In genomic region chr13:88655030-88655429, GRCm38 (mm10) we compare ENCODE assay signal across 24 mouse cellular contexts.
A peak's percentile ranks its signal among the peaks of the same experiment; 100 is the strongest.
DNase-seq lines count a peak whose midpoint lies in the region; ATAC-seq and TF ChIP-seq lines count a peak whose summit lies in the region.
"Had no signal": no experiment of that assay in that cellular context is flagged by ENCODE, and none has a peak within 500 bp of the region (broad histone marks: within the 10 kb centered on the region; RNA-seq: fewer than 3 reads in every experiment).

No protein-coding gene starts in this region.

- H3K27me3 ChIP-seq in embryonic facial prominence, embryonic 11.5 days (ENCODE audit: control insufficient read depth, insufficient read depth, low read length) = no peaks in the 10 kb centered on the region
- H3K27me3 ChIP-seq in embryonic facial prominence, embryonic 10.5 days (replicated peaks; ENCODE audit: low read depth, poor library complexity, severe bottlenecking) = no peaks in the 10 kb centered on the region
- no peaks in the 10 kb centered on the region for H3K27me3 ChIP-seq in forebrain, embryonic 16.5 days (replicated peaks; ENCODE audit: control insufficient read depth, insufficient read depth, low read length)
- H3K27me3 ChIP-seq in forebrain, embryonic 11.5 days (ENCODE audit: control insufficient read depth, insufficient read depth, low read length) = no peaks in the 10 kb centered on the region
- no peaks in the 10 kb centered on the region for H3K27me3 ChIP-seq in testis, adult 2 months (ENCODE audit: control insufficient read depth, insufficient read depth, low read length)
- H3K27me3 ChIP-seq: embryonic facial prominence, embryonic 13.5 days; heart, embryonic 12.5 days; heart, embryonic 15.5 days; hindbrain, embryonic 13.5 days; intestine, embryonic 15.5 days had no signal

- H3K27ac ChIP-seq in embryonic facial prominence, embryonic 11.5 days (replicated peaks; ENCODE audit: low read depth, low read length) = no peak overlapping the region
- H3K27ac ChIP-seq in embryonic facial prominence, embryonic 10.5 days (replicated peaks) = no peak overlapping the region
- no peak overlapping the region for H3K27ac ChIP-seq in forebrain, embryonic 16.5 days (ENCODE audit: low read length)
- H3K27ac ChIP-seq in forebrain, embryonic 11.5 days (ENCODE audit: low read depth, low read length) = no peak overlapping the region
- H3K27ac ChIP-seq in testis, adult 2 months (ENCODE audit: control insufficient read depth, insufficient read depth, low read depth, low read length) = peak overlapping the region; percentile 72
- H3K27ac ChIP-seq: embryonic facial prominence, embryonic 13.5 days; heart, embryonic 15.5 days; hindbrain, embryonic 10.5 days; hindbrain, embryonic 13.5 days; intestine, embryonic 15.5 days had no signal

- DNase-seq in embryonic facial prominence, embryonic 11.5 days (ENCODE audit: low spot score) = peak; percentile 4
- no peak for DNase-seq in embryonic facial prominence, embryonic 10.5 days (ENCODE audit: low spot score)
- DNase-seq in forebrain, embryonic 11.5 days (ENCODE audit: low spot score) = no peak
- no peak for DNase-seq in testis, postnatal 10 days (ENCODE audit: low spot score)
- DNase-seq: adrenal gland, adult 8-10 months; adrenal gland, postnatal 25 days; cerebellum, adult 18-20 months; cerebellum, adult 9-10 months; cerebellum, postnatal 14 days; gastrocnemius, postnatal 25 days; heart, adult 18-20 months; heart, postnatal 10 days; heart, postnatal 36 days; kidney, adult 11 months had no signal

- TF ChIP-seq POLR2A in testis, adult 2 months (IDR thresholded peaks at IDR 0.05; ENCODE audit: control insufficient read depth, low read depth, low read length) = no peak

- H3K9ac ChIP-seq in embryonic facial prominence, embryonic 11.5 days (replicated peaks; ENCODE audit: low read length) = no peak overlapping the region
- H3K9ac ChIP-seq in forebrain, embryonic 16.5 days (replicated peaks; ENCODE audit: low read depth, low read length) = no peak overlapping the region
- H3K9ac ChIP-seq in forebrain, embryonic 11.5 days (ENCODE audit: low read length) = no peak overlapping the region
- H3K9ac ChIP-seq: embryonic facial prominence, embryonic 13.5 days; heart, embryonic 12.5 days; heart, embryonic 15.5 days; hindbrain, embryonic 13.5 days; intestine, embryonic 15.5 days had no signal

- no peaks in the 10 kb centered on the region for H3K9me3 ChIP-seq in embryonic facial prominence, embryonic 11.5 days (replicated peaks; ENCODE audit: control insufficient read depth, low read length)
- H3K9me3 ChIP-seq in embryonic facial prominence, embryonic 10.5 days = no peaks in the 10 kb centered on the region
- H3K9me3 ChIP-seq in forebrain, embryonic 16.5 days (ENCODE audit: control insufficient read depth, low read length) = no peaks in the 10 kb centered on the region
- H3K9me3 ChIP-seq in forebrain, embryonic 11.5 days (ENCODE audit: control insufficient read depth, low read length) = no peaks in the 10 kb centered on the region
- H3K9me3 ChIP-seq: embryonic facial prominence, embryonic 13.5 days; heart, embryonic 12.5 days; heart, embryonic 15.5 days; hindbrain, embryonic 10.5 days; hindbrain, embryonic 13.5 days; intestine, embryonic 15.5 days had no signal

- no peak for TF ChIP-seq CTCF in testis, adult 2 months (IDR thresholded peaks at IDR 0.05; ENCODE audit: control insufficient read depth, insufficient read depth, insufficient replicate concordance, low read depth, low read length)

- WGBS in embryonic facial prominence, embryonic 11.5 days = 73% methylated on average over 3 of the region's 3 CpGs
- WGBS in embryonic facial prominence, embryonic 10.5 days = 78% methylated on average over 3 of the region's 3 CpGs
- WGBS in forebrain, embryonic 16.5 days = 64% methylated on average over 3 of the region's 3 CpGs
- WGBS in forebrain, embryonic 11.5 days = 91% methylated on average over 3 of the region's 3 CpGs

- ATAC-seq in embryonic facial prominence, embryonic 11.5 days (replicated peaks; ENCODE audit: insufficient number of reproducible peaks, low FRiP score, low TSS enrichment, low read depth) = no peak
- ATAC-seq in forebrain, embryonic 16.5 days = peak; percentile 57; the same call in 1 of the 2 replicates
- no peak for ATAC-seq in forebrain, embryonic 11.5 days (replicated peaks; ENCODE audit: low FRiP score)
- ATAC-seq: activated CD4-positive, CD25-positive, alpha-beta regulatory T cell, adult 4 months; hindbrain, embryonic 16.5 days; intestine, embryonic 15.5 days had no signal

- H3K4me3 ChIP-seq in embryonic facial prominence, embryonic 11.5 days (ENCODE audit: low read depth, low read length) = no peak overlapping the region
- H3K4me3 ChIP-seq in embryonic facial prominence, embryonic 10.5 days = no peak overlapping the region
- no peak overlapping the region for H3K4me3 ChIP-seq in forebrain, embryonic 16.5 days (replicated peaks; ENCODE audit: low read length)
- no peak overlapping the region for H3K4me3 ChIP-seq in forebrain, embryonic 11.5 days (ENCODE audit: low read depth, low read length)
- H3K4me3 ChIP-seq in testis, adult 2 months (ENCODE audit: control insufficient read depth, low read depth, low read length) = no peak overlapping the region
- H3K4me3 ChIP-seq: embryonic facial prominence, embryonic 13.5 days; heart, embryonic 12.5 days; heart, embryonic 15.5 days; hindbrain, embryonic 10.5 days; hindbrain, embryonic 13.5 days; intestine, embryonic 15.5 days had no signal

- no peaks in the 10 kb centered on the region for H3K36me3 ChIP-seq in embryonic facial prominence, embryonic 11.5 days (replicated peaks; ENCODE audit: control insufficient read depth, insufficient read depth, low read depth, low read length)
- H3K36me3 ChIP-seq in embryonic facial prominence, embryonic 10.5 days (replicated peaks) = no peaks in the 10 kb centered on the region
- no peaks in the 10 kb centered on the region for H3K36me3 ChIP-seq in forebrain, embryonic 16.5 days (ENCODE audit: control insufficient read depth, insufficient read depth)
- H3K36me3 ChIP-seq in forebrain, embryonic 11.5 days (ENCODE audit: control insufficient read depth, insufficient read depth, low read length) = no peaks in the 10 kb centered on the region
- no peaks in the 10 kb centered on the region for H3K36me3 ChIP-seq in testis, adult 2 months (ENCODE audit: control insufficient read depth, insufficient read depth, low read length)
- H3K36me3 ChIP-seq: embryonic facial prominence, embryonic 13.5 days; heart, embryonic 12.5 days; heart, embryonic 15.5 days; hindbrain, embryonic 10.5 days; hindbrain, embryonic 13.5 days; intestine, embryonic 15.5 days had no signal

- H3K4me2 ChIP-seq in embryonic facial prominence, embryonic 11.5 days (ENCODE audit: low read depth, low read length) = no peak overlapping the region
- no peak overlapping the region for H3K4me2 ChIP-seq in forebrain, embryonic 16.5 days (ENCODE audit: low read length)
- H3K4me2 ChIP-seq in forebrain, embryonic 11.5 days (ENCODE audit: low read depth, low read length, severe bottlenecking) = no peak overlapping the region
- H3K4me2 ChIP-seq: embryonic facial prominence, embryonic 13.5 days; heart, embryonic 12.5 days; heart, embryonic 15.5 days; hindbrain, embryonic 13.5 days; intestine, embryonic 15.5 days had no signal

- no peaks in the 10 kb centered on the region for H3K4me1 ChIP-seq in embryonic facial prominence, embryonic 11.5 days (ENCODE audit: control insufficient read depth, insufficient read depth, low read length)
- no peaks in the 10 kb centered on the region for H3K4me1 ChIP-seq in embryonic facial prominence, embryonic 10.5 days
- H3K4me1 ChIP-seq in forebrain, embryonic 16.5 days (replicated peaks; ENCODE audit: control insufficient read depth, insufficient read depth, low read length) = peaks cover 5% of the 10 kb centered on the region
- no peaks in the 10 kb centered on the region for H3K4me1 ChIP-seq in forebrain, embryonic 11.5 days (replicated peaks; ENCODE audit: control insufficient read depth, insufficient read depth, low read length)
- H3K4me1 ChIP-seq in testis, adult 2 months (ENCODE audit: control insufficient read depth, insufficient read depth, low read length) = no peaks in the 10 kb centered on the region; the same call in 1 of the 2 replicates
- H3K4me1 ChIP-seq: heart, embryonic 12.5 days; heart, embryonic 15.5 days; hindbrain, embryonic 10.5 days; intestine, embryonic 15.5 days had no signal
